Mouse (Mus musculus) limb, embryonic 14.5 days (tissue): ENCODE measurements around the gene Iqsec1. TPM values are rescaled to one million over a fixed set of nuclear protein-coding genes. Genes with fewer than 3 reads are reported as not detected.

ENCODE experiments used
- ATAC-seq: fragments of 200-750 bp; cut with Nextera tagmentation; 2 replicates; pipeline ENCODE4 v1.8.0; 2017; ENCODE audit warnings: low read depth, moderate number of reproducible peaks, moderate TSS enrichment; ENCODE audit not compliant: low FRiP score
- DNase-seq: peaks from one replicate; pipeline ENCODE4 v3.0.0-alpha.2; 2015; ENCODE audit warnings: low spot score
- H3K27ac ChIP-seq: fragments of 300-500 bp; sonication (generic); replicated peaks from 2 replicates; pipeline ENCODE4 v1.5.1; 2014; ENCODE audit warnings: low read depth, mild to moderate bottlenecking, low read length, moderate library complexity, mixed read lengths
- H3K27me3 ChIP-seq: fragments of 300-500 bp; sonication (generic); 2 replicates; pipeline ENCODE4 v1.6.1; 2014; ENCODE audit warnings: low read length, mixed read lengths; ENCODE audit not compliant: control insufficient read depth, insufficient read depth
- H3K36me3 ChIP-seq: fragments of 300-500 bp; sonication (generic); 2 replicates; pipeline ENCODE4 v1.6.1; 2014; ENCODE audit warnings: mild to moderate bottlenecking, low read length, moderate library complexity, mixed read lengths; ENCODE audit not compliant: control insufficient read depth, insufficient read depth
- H3K4me1 ChIP-seq: fragments of 300-500 bp; sonication (generic); 2 replicates; pipeline ENCODE4 v1.6.1; 2014; ENCODE audit warnings: antibody characterized with exemption, low read length, mixed read lengths; ENCODE audit not compliant: control insufficient read depth, insufficient read depth
- H3K4me2 ChIP-seq: fragments of 300-500 bp; sonication (generic); replicated peaks from 2 replicates; pipeline ENCODE4 v1.6.1; 2014; ENCODE audit warnings: low read depth, mild to moderate bottlenecking, low read length, moderate library complexity; ENCODE audit not compliant: severe bottlenecking
- H3K4me3 ChIP-seq: fragments of 300-500 bp; sonication (generic); replicated peaks from 2 replicates; pipeline ENCODE4 v1.5.1; 2014; ENCODE audit warnings: low read length
- H3K9ac ChIP-seq: fragments of 300-500 bp; sonication (generic); 2 replicates; pipeline ENCODE4 v1.6.1; 2014; ENCODE audit warnings: mild to moderate bottlenecking, low read depth, low read length, moderate library complexity; ENCODE audit not compliant: severe bottlenecking
- H3K9me3 ChIP-seq: fragments of 300-500 bp; sonication (generic); 2 replicates; pipeline ENCODE4 v1.6.1; 2016; ENCODE audit warnings: low read length; ENCODE audit not compliant: control insufficient read depth
- POLR2A ChIP-seq: fragments of 200-500 bp; IDR thresholded peaks from 2 replicates; pipeline ENCODE4 v1.8.0; 2012; ENCODE audit warnings: inconsistent platforms, mild to moderate bottlenecking, moderate library complexity, borderline replicate concordance; ENCODE audit not compliant: insufficient read depth, insufficient read length; ENCODE audit errors: extremely low read depth
- WGBS: fragments of 180-500 bp; shearing (Covaris S2); extraction: QIAGEN DNeasy Blood & Tissue Kit; methylation state at CpG from one replicate; pipeline ENCODE4 v1.1.7; 2014; 5-methylcytosine and 5-hydroxymethylcytosine counted together
- polyA plus RNA-seq, 2 experiments: library from polyadenylated mRNA; depleted of rRNA in 1 of 2; stranded (reverse) in 1 of 2; unstranded in 1 of 2; fragments of >200 nt; fragmentation: Nextera tagmentation in 1 of 2; extraction: Ambion mirVana in 1 of 2; gene quantifications; 2 replicates each; pipeline versions ENCODE4 v1.2.1 to v1.2.3; 2012 to 2014

Iqsec1 gene
- polyA plus RNA-seq, 2 experiments: 17.3 to 58.2 TPM

- no peaks in the 10 kb centered on the region for H3K9me3 ChIP-seq
- no peaks in the 10 kb centered on the region for H3K27me3 ChIP-seq
- no peak overlapping the region for H3K4me3 ChIP-seq
- H3K4me1 ChIP-seq: peaks cover 23% of the 10 kb centered on the region
- DNase-seq (no peak), ATAC-seq (no peak)
- no peak for TF ChIP-seq POLR2A
- 34% methylated on average over 9 of the region's 9 CpGs for WGBS
- H3K9ac ChIP-seq: no peak overlapping the region
- no peaks in the 10 kb centered on the region for H3K36me3 ChIP-seq
- no peak overlapping the region for H3K4me2 ChIP-seq
- no peak overlapping the region for H3K27ac ChIP-seq
Measured at GRCm38 (mm10) chr6:90921259-90921946, 67.1 kb downstream of the Iqsec1 start.

- Histone ChIP-seq H3K27me3 (no peaks in the 10 kb centered on the region), H3K4me3 (no peak overlapping the region), H3K27ac (no peak overlapping the region), H3K9ac (no peak overlapping the region), H3K4me2 (no peak overlapping the region), H3K9me3 (no peaks in the 10 kb centered on the region), H3K4me1 (peaks cover 23% of the 10 kb centered on the region), H3K36me3 (no peaks in the 10 kb centered on the region)
- ATAC-seq (no peak), DNase-seq (no peak)
- WGBS: 34% methylated on average over 5 of the region's 5 CpGs
- no peak for TF ChIP-seq POLR2A
Measured at GRCm38 (mm10) chr6:90920510-90921220, 67.8 kb downstream of the Iqsec1 start.

DNA sequence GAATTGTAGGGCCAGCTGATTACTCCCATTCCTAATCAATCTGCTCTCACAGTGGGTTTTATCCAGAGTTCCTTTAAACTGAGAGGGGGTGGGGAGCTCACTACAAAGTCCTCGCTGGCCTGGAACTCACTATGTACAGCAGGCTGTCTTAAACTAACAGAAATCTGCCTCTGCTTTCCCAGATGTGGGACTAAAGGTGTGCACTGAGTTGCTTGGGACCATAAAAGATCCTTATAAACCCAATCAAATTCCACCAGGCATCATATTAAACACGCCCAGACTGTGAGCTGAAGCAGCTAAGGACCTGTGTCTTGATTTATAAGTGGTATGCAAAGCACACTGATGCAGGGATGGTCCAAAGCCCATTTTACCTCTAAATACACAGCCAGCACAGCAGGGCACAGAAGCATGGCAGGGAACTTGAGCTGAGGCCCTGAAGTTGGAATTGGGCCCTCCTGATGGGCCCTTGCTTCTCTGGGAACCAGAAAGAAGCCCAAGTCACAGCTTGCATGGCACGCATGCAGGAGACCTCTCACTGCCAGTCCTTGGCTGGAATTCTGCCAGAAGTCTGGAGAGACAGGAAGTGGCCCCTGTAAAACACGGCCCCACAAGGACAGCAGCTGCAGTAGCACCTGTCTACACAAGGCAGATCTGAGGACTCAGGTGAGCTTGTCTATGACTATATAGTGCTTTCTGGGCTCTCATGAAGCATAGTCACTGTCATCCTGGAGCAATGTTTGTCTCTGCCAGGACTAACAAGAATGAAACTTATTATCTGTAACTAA is 68.7 kb downstream of the Iqsec1 start:
- Histone ChIP-seq H3K27ac (no peak overlapping the region), H3K4me1 (peaks cover 23% of the 10 kb centered on the region), H3K27me3 (no peaks in the 10 kb centered on the region), H3K4me3 (no peak overlapping the region), H3K9me3 (no peaks in the 10 kb centered on the region), H3K9ac (no peak overlapping the region), H3K4me2 (no peak overlapping the region), H3K36me3 (no peaks in the 10 kb centered on the region)
- TF ChIP-seq POLR2A: no peak
- ATAC-seq (peak; percentile 53; the same call in 1 of the 2 replicates), DNase-seq (no peak)
- 15% methylated on average over 4 of the region's 4 CpGs for WGBS

DNA sequence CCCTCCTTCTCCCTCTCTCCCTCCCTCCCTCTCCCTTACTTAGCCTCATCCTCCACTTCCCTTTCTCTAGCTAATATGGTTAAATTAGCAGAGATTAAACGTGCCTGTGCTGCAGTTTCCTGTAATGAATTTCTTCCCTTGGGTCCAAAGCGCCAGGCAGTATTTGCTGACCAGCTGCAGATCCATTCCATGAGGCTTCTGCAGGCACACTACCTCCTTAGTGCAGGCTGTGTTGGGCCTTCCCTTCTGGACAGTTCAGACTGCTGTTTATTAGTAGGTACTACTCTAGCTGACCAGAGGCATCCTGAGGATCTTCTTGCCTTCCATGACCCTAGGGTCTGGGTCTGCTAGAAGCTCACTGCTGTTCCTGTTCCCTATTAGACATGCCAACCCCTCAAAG is 72.9 kb downstream of the Iqsec1 start:
- Histone ChIP-seq H3K9me3 (no peaks in the 10 kb centered on the region), H3K36me3 (no peaks in the 10 kb centered on the region), H3K4me1 (peaks cover 14% of the 10 kb centered on the region), H3K4me2 (no peak overlapping the region), H3K27me3 (no peaks in the 10 kb centered on the region), H3K4me3 (no peak overlapping the region), H3K9ac (no peak overlapping the region), H3K27ac (no peak overlapping the region)
- WGBS: 25% methylated on average over 2 of the region's 2 CpGs
- DNase-seq (no peak), ATAC-seq (no peak)
- TF ChIP-seq POLR2A: no peak

DNA sequence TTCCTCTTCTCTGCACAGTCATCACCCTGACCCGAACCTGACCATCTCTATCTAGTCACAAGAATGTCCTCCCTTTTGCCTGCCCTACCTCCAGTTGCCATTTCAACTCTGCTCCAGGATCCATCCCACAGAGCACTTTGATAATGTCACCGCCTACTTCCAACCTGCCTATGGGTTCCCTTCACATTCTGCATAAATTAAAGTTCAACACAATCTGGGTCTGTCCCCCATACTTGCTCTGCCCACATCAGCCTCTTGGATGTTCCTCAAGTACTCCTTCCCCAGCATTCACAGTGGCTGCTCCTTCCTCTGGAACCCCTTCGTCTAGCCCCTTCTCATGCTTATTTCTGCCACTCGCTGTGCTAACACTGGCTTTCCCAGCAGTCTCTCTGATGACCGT is 74.7 kb downstream of the Iqsec1 start:
- Histone ChIP-seq H3K27me3 (no peaks in the 10 kb centered on the region), H3K4me1 (peaks cover 2% of the 10 kb centered on the region; the same call in 1 of the 2 replicates), H3K4me3 (no peak overlapping the region), H3K36me3 (no peaks in the 10 kb centered on the region), H3K4me2 (no peak overlapping the region), H3K9me3 (no peaks in the 10 kb centered on the region), H3K9ac (no peak overlapping the region), H3K27ac (no peak overlapping the region)
- no peak for TF ChIP-seq POLR2A
- ATAC-seq (no peak), DNase-seq (no peak)
- WGBS: 86% methylated on average over 5 of the region's 5 CpGs
